Mouse (Mus musculus): ENCODE measurements at regions not wholly inside any gene's neighbourhood (a gene's known extent, or its start where the extent isn't known, plus 50 kb on each side); places are given as distances from the start of the nearest gene placed in this dataset.

GRCm38 (mm10) chr9:61199077-61199753, 173.0 kb upstream of the Tle3 start:
- Histone ChIP-seq H3K4me1 (replicated peaks; ENCODE audit: control insufficient read depth, insufficient read depth, low read length) (0 out of 2 replicates have a peak, but pooled peaks cover 3% of the 10 kb centered on the region), H3K4me3 (ENCODE audit: low read depth, low read length) (no peak overlapping the region), H3K9me3 (ENCODE audit: control insufficient read depth, low read length) (no peaks in the 10 kb centered on the region), H3K27ac (ENCODE audit: low read depth, low read length) (no peak overlapping the region), H3K9ac (ENCODE audit: low read depth, low read length) (no peak overlapping the region), H3K36me3 (ENCODE audit: control insufficient read depth, insufficient read depth, low read length) (no peaks in the 10 kb centered on the region), H3K4me2 (no peak overlapping the region), H3K27me3 (replicated peaks; ENCODE audit: control insufficient read depth, insufficient read depth, low read length) (0 out of 2 replicates have a peak, but pooled peaks cover 4% of the 10 kb centered on the region)
- 50% methylated on average over 4 of the region's 4 CpGs for WGBS
- DNase-seq (ENCODE audit: low spot score) (no peak), ATAC-seq (replicated peaks; ENCODE audit: low FRiP score) (no peak)

- H3K4me2 ChIP-seq: no peak overlapping the region
- no peak for ATAC-seq (replicated peaks; ENCODE audit: low FRiP score)
- H3K27me3 ChIP-seq (replicated peaks; ENCODE audit: control insufficient read depth, insufficient read depth, low read length): 0 out of 2 replicates have a peak, but pooled peaks cover 4% of the 10 kb centered on the region
- 25% methylated on average over 8 of the region's 8 CpGs for WGBS
- H3K9ac ChIP-seq (ENCODE audit: low read depth, low read length): no peak overlapping the region
- 0 out of 2 replicates have a peak, but pooled peaks cover 3% of the 10 kb centered on the region for H3K4me1 ChIP-seq (replicated peaks; ENCODE audit: control insufficient read depth, insufficient read depth, low read length)
- no peaks in the 10 kb centered on the region for H3K36me3 ChIP-seq (ENCODE audit: control insufficient read depth, insufficient read depth, low read length)
- H3K27ac ChIP-seq (ENCODE audit: low read depth, low read length): no peak overlapping the region
- H3K9me3 ChIP-seq (ENCODE audit: control insufficient read depth, low read length): no peaks in the 10 kb centered on the region
- no peak overlapping the region for H3K4me3 ChIP-seq (ENCODE audit: low read depth, low read length)
- no peak for DNase-seq (ENCODE audit: low spot score)
These were observed 172.3 kb upstream of the Tle3 start for GRCm38 (mm10) chr9:61199891-61200290.

DNA sequence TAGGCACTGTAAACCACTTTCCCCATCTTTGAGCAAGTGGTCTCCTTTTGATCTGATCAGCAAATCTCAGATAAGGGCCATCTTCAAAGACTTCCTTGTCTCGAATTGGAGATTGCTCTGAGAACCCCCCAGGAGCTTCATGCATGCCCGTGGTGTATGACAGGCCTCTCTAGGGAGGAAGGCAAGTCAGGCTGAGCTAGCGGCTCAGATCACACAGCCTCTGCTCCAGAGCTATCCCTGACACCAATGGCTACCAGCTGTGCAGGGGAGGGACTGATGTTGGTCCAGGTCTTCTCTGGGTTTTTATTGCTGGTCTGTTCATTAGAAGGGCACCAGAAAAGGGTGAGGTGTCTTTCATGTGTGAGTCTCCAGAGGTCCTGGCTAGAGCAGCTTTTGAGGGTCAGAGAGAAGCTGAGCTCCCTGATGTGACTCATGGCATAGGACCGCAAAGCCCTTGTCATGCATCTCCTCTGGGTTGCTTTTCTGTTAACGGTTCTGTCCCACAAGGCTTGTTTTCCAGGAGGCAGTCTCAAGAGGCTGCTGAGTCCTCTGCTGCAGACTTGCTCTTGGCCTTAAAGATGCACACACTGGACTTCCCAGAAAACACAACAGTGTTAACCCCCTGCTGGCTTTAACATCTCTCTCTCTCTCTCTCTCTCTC, 171.7 kb upstream of the Tle3 start:
- Histone ChIP-seq H3K4me3 (ENCODE audit: low read depth, low read length) (no peak overlapping the region), H3K9me3 (ENCODE audit: control insufficient read depth, low read length) (no peaks in the 10 kb centered on the region), H3K9ac (ENCODE audit: low read depth, low read length) (no peak overlapping the region), H3K27me3 (replicated peaks; ENCODE audit: control insufficient read depth, insufficient read depth, low read length) (0 out of 2 replicates have a peak, but pooled peaks cover 4% of the 10 kb centered on the region), H3K36me3 (ENCODE audit: control insufficient read depth, insufficient read depth, low read length) (no peaks in the 10 kb centered on the region), H3K4me1 (replicated peaks; ENCODE audit: control insufficient read depth, insufficient read depth, low read length) (0 out of 2 replicates have a peak, but pooled peaks cover 3% of the 10 kb centered on the region), H3K27ac (ENCODE audit: low read depth, low read length) (no peak overlapping the region), H3K4me2 (no peak overlapping the region)
- ATAC-seq (replicated peaks; ENCODE audit: low FRiP score) (no peak), DNase-seq (ENCODE audit: low spot score) (no peak)
- 21% methylated on average over 5 of the region's 5 CpGs for WGBS

- ATAC-seq (replicated peaks; ENCODE audit: low FRiP score): no peak
These were observed 167.1 kb upstream of the Tle3 start for GRCm38 (mm10) chr9:61205049-61205448.

GRCm38 (mm10) chr9:61206725-61207365, 165.3 kb upstream of the Tle3 start:
- Histone ChIP-seq H3K27me3 (replicated peaks; ENCODE audit: control insufficient read depth, insufficient read depth, low read length) (peaks cover 2% of the 10 kb centered on the region; the same call in 1 of the 2 replicates), H3K4me1 (replicated peaks; ENCODE audit: control insufficient read depth, insufficient read depth, low read length) (no peaks in the 10 kb centered on the region), H3K4me3 (ENCODE audit: low read depth, low read length) (no peak overlapping the region), H3K9ac (ENCODE audit: low read depth, low read length) (no peak overlapping the region), H3K9me3 (ENCODE audit: control insufficient read depth, low read length) (no peaks in the 10 kb centered on the region), H3K27ac (ENCODE audit: low read depth, low read length) (no peak overlapping the region), H3K36me3 (ENCODE audit: control insufficient read depth, insufficient read depth, low read length) (no peaks in the 10 kb centered on the region), H3K4me2 (no peak overlapping the region)
- WGBS: 64% methylated on average over 13 of the region's 13 CpGs
- DNase-seq (ENCODE audit: low spot score) (no peak), ATAC-seq (replicated peaks; ENCODE audit: low FRiP score) (no peak)

More at GRCm38 (mm10) chr9:61205049-61205448, 167.1 kb upstream of the Tle3 start:
- WGBS: 71% methylated on average over 8 of the region's 8 CpGs
- H3K4me2 ChIP-seq: no peak overlapping the region
- H3K36me3 ChIP-seq (ENCODE audit: control insufficient read depth, insufficient read depth, low read length): no peaks in the 10 kb centered on the region
- H3K9ac ChIP-seq (ENCODE audit: low read depth, low read length): no peak overlapping the region
- no peak overlapping the region for H3K27ac ChIP-seq (ENCODE audit: low read depth, low read length)
- DNase-seq (ENCODE audit: low spot score): no peak
- H3K4me1 ChIP-seq (replicated peaks; ENCODE audit: control insufficient read depth, insufficient read depth, low read length): no peaks in the 10 kb centered on the region
- no peak overlapping the region for H3K4me3 ChIP-seq (ENCODE audit: low read depth, low read length)
- no peaks in the 10 kb centered on the region for H3K9me3 ChIP-seq (ENCODE audit: control insufficient read depth, low read length)
- 0 out of 2 replicates have a peak, but pooled peaks cover 2% of the 10 kb centered on the region for H3K27me3 ChIP-seq (replicated peaks; ENCODE audit: control insufficient read depth, insufficient read depth, low read length)

GRCm38 (mm10) chr9:61207423-61208150, 164.6 kb upstream of the Tle3 start:
- ATAC-seq (replicated peaks; ENCODE audit: low FRiP score) (no peak), DNase-seq (ENCODE audit: low spot score) (no peak)
- no peak overlapping the region for H3K27ac ChIP-seq (ENCODE audit: low read depth, low read length)
- H3K9me3 ChIP-seq (ENCODE audit: control insufficient read depth, low read length): no peaks in the 10 kb centered on the region
- no peak overlapping the region for H3K4me3 ChIP-seq (ENCODE audit: low read depth, low read length)
- 83% methylated on average over 13 of the region's 13 CpGs for WGBS
- no peak overlapping the region for H3K9ac ChIP-seq (ENCODE audit: low read depth, low read length)
- H3K36me3 ChIP-seq (ENCODE audit: control insufficient read depth, insufficient read depth, low read length): no peaks in the 10 kb centered on the region
- H3K4me1 ChIP-seq (replicated peaks; ENCODE audit: control insufficient read depth, insufficient read depth, low read length): no peaks in the 10 kb centered on the region
- peaks cover 2% of the 10 kb centered on the region; the same call in 1 of the 2 replicates for H3K27me3 ChIP-seq (replicated peaks; ENCODE audit: control insufficient read depth, insufficient read depth, low read length)
- H3K4me2 ChIP-seq: no peak overlapping the region

DNA sequence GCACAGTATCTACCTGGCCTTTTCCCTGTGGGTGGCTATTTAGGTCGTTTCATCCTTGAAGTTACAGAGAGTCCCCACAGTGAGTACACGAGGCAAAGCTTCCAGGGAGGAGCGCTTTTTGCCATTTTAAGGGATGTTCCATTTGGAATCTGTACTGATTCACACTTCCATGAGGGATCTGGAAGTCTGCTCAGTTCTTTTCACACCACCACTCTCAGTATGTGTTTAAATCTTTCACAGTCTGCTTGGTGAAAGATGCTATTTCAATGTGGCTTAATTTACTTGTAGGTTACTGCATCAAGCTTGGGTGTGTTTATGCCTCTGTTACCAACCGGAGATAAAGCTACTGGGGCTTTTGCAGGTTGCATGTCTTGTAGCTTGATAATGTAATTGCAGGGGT, 160.5 kb upstream of the Tle3 start:
- H3K27me3 ChIP-seq (replicated peaks; ENCODE audit: control insufficient read depth, insufficient read depth, low read length): peaks cover 2% of the 10 kb centered on the region; the same call in 1 of the 2 replicates
- H3K27ac ChIP-seq (ENCODE audit: low read depth, low read length): no peak overlapping the region
- WGBS: 50% methylated on average over 4 of the region's 4 CpGs
- DNase-seq (ENCODE audit: low spot score) (no peak), ATAC-seq (replicated peaks; ENCODE audit: low FRiP score) (no peak)
- H3K9ac ChIP-seq (ENCODE audit: low read depth, low read length): no peak overlapping the region
- no peaks in the 10 kb centered on the region for H3K36me3 ChIP-seq (ENCODE audit: control insufficient read depth, insufficient read depth, low read length)
- no peaks in the 10 kb centered on the region for H3K4me1 ChIP-seq (replicated peaks; ENCODE audit: control insufficient read depth, insufficient read depth, low read length)
- no peak overlapping the region for H3K4me2 ChIP-seq
- no peaks in the 10 kb centered on the region for H3K9me3 ChIP-seq (ENCODE audit: control insufficient read depth, low read length)
- no peak overlapping the region for H3K4me3 ChIP-seq (ENCODE audit: low read depth, low read length)

- Histone ChIP-seq H3K4me3 (ENCODE audit: low read depth, low read length) (no peak overlapping the region), H3K9ac (ENCODE audit: low read depth, low read length) (no peak overlapping the region), H3K4me2 (no peak overlapping the region), H3K9me3 (ENCODE audit: control insufficient read depth, low read length) (no peaks in the 10 kb centered on the region), H3K36me3 (ENCODE audit: control insufficient read depth, insufficient read depth, low read length) (no peaks in the 10 kb centered on the region), H3K27ac (ENCODE audit: low read depth, low read length) (no peak overlapping the region), H3K4me1 (replicated peaks; ENCODE audit: control insufficient read depth, insufficient read depth, low read length) (no peaks in the 10 kb centered on the region), H3K27me3 (replicated peaks; ENCODE audit: control insufficient read depth, insufficient read depth, low read length) (peaks cover 2% of the 10 kb centered on the region; the same call in 1 of the 2 replicates)
- ATAC-seq (replicated peaks; ENCODE audit: low FRiP score): no peak
- DNase-seq (ENCODE audit: low spot score): no peak
- WGBS: 54% methylated on average over 6 of the region's 6 CpGs
These were observed 157.2 kb upstream of the Tle3 start for GRCm38 (mm10) chr9:61214943-61215342.
